Mouse (Mus musculus) regulatory T cell (primary cell): ENCODE measurements around the gene Il10.

Experiments used
- in situ Hi-C: fragments of 300-600 bp; cut with MboI, MseI; formaldehyde crosslinking; loops from one replicate; pipeline ENCODE4 v1.15.1; 2025; ENCODE audit warnings: high pct_unique_total_duplicates

The Il10 gene

GRCm38 (mm10) chr1:131019492-131020098, at the start of gene Il10:
TSS of gene Il10 (plus strand) at chr1:131019845.
- in situ Hi-C loops = no loop called here

- in situ Hi-C loops = no loop called here
Observed at GRCm38 (mm10) chr1:130979455-130979854, 40.2 kb upstream of the Il10 start.

- in situ Hi-C loops = no loop called here
Observed at GRCm38 (mm10) chr1:130984441-130984840, 35.2 kb upstream of the Il10 start.

GRCm38 (mm10) chr1:130987001-130987400, 32.6 kb upstream of the Il10 start:
- in situ Hi-C loops = loop anchor here (5.0 kb wide), 1 partner anchor 70 kb away; no protein-coding TSS in a partner anchor

GRCm38 (mm10) chr1:130987418-130987817, 32.2 kb upstream of the Il10 start:
- in situ Hi-C loops = loop anchor here (5.0 kb wide), 1 partner anchor 70 kb away; no protein-coding TSS in a partner anchor

GRCm38 (mm10) chr1:130989331-130989730, 30.3 kb upstream of the Il10 start:
- in situ Hi-C loops = loop anchor here (5.0 kb wide), 1 partner anchor 68 kb away; no protein-coding TSS in a partner anchor

- in situ Hi-C loops = no loop called here
Observed at GRCm38 (mm10) chr1:130990448-130990847, 29.2 kb upstream of the Il10 start.

- in situ Hi-C loops = no loop called here
Observed at GRCm38 (mm10) chr1:130993574-130994154, 26.0 kb upstream of the Il10 start.

GRCm38 (mm10) chr1:130995515-130995914, 24.1 kb upstream of the Il10 start:
- in situ Hi-C loops = no loop called here

GRCm38 (mm10) chr1:130996356-130996755, 23.3 kb upstream of the Il10 start:
- in situ Hi-C loops = no loop called here

GRCm38 (mm10) chr1:130997441-130997840, 22.2 kb upstream of the Il10 start:
- in situ Hi-C loops = no loop called here

- in situ Hi-C loops = no loop called here
Observed at GRCm38 (mm10) chr1:130998321-130998720, 21.3 kb upstream of the Il10 start.

- in situ Hi-C loops = no loop called here
Observed at GRCm38 (mm10) chr1:130999708-131000107, 19.9 kb upstream of the Il10 start.

- in situ Hi-C loops = no loop called here
Observed at GRCm38 (mm10) chr1:131000296-131000695, 19.3 kb upstream of the Il10 start.

GRCm38 (mm10) chr1:131002561-131002960, 17.1 kb upstream of the Il10 start:
- in situ Hi-C loops = no loop called here

GRCm38 (mm10) chr1:131003037-131003922, 16.4 kb upstream of the Il10 start:
- in situ Hi-C loops = no loop called here

GRCm38 (mm10) chr1:131006069-131006468, 13.6 kb upstream of the Il10 start:
- in situ Hi-C loops = no loop called here

GRCm38 (mm10) chr1:131010201-131011153, 9.2 kb upstream of the Il10 start:
- in situ Hi-C loops = no loop called here

GRCm38 (mm10) chr1:131012494-131012893, 7.2 kb upstream of the Il10 start:
- in situ Hi-C loops = no loop called here

- in situ Hi-C loops = no loop called here
Observed at GRCm38 (mm10) chr1:131013926-131014325, 5.7 kb upstream of the Il10 start.

- in situ Hi-C loops = no loop called here
Observed at GRCm38 (mm10) chr1:131015281-131015680, 4.4 kb upstream of the Il10 start.
